Mouse (Mus musculus): ENCODE measurements around the gene Cenpv. TPM values are rescaled to one million over a fixed set of nuclear protein-coding genes. Genes with fewer than 3 reads are reported as not detected.

Gene Cenpv
- total and polyA plus RNA-seq, 3 experiments = 149 to 2,878 (median 178) TPM

DNA sequence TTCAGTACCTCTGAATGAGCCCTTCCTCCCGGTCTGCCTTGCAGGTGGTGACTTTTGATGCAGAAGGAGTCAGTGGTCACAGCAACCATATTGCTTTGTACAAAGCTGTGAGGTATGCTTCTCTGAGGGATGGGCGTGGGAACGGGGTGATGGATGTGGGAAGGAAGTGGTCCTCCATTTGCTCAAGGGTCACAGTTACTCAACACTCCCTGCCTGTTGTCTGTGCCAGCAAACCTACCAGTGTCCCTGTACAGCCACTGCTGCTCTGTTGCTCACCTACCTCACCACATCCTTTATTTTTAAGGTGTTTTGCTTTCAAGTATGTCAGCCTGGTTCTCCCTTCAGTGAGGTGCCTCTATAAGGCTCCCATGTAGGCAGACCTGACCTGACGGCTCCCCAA lies 31.4 kb downstream of the Cenpv start:
- H3K36me3 ChIP-seq (ENCODE audit: control insufficient read depth in 1 of 2, insufficient read depth in 2 of 2, low read length in 2 of 2) = no peaks in the 10 kb centered on the region
- no peak overlapping the region for H3K4me3 ChIP-seq (ENCODE audit: control insufficient read depth in 1 of 2, insufficient read depth in 1 of 2, low read depth in 2 of 2, low read length in 2 of 2)

DNA sequence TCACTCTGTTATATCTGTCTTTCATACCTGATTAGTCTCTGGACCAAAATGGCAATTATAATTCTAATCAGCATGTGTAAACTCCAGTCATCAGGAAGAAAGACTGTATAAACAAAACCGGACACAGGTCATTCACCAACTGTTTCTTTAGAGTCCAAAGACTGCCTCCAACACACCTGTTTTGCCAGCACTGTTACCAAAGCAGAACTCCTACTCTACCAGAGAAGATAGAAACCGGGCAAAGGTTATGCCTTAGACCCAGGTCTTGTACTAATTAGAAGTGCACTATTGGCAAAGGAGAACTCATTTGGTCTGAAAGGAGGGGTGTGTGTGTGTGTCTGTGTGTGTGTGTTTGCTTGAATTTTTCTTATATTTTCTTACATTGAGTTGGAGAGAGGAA lies 38.5 kb downstream of the Cenpv start:
- H3K4me3 ChIP-seq (ENCODE audit: control insufficient read depth in 1 of 2, insufficient read depth in 1 of 2, low read depth in 2 of 2, low read length in 2 of 2) = no peak overlapping the region

More for the DNA sequence above, 31.4 kb downstream of the Cenpv start:
- Histone ChIP-seq H3K4me1 (ENCODE audit: control insufficient read depth in 1 of 2, insufficient read depth in 2 of 2, low read length in 2 of 2) (no peaks in the 10 kb centered on the region), H3K9me3 (replicated peaks; ENCODE audit: insufficient read depth, low read length) (no peaks in the 10 kb centered on the region), H3K79me2 (ENCODE audit: control insufficient read depth, insufficient read depth, low read length, poor library complexity) (no peaks in the 10 kb centered on the region), H3K27me3 (ENCODE audit: control insufficient read depth in 1 of 2, insufficient read depth in 2 of 2, low read length in 2 of 2) (no peaks in the 10 kb centered on the region), H3K9ac (ENCODE audit: control insufficient read depth, low read depth, low read length, poor library complexity, severe bottlenecking) (no peak overlapping the region), H3K27ac (ENCODE audit: control insufficient read depth, low read depth, low read length) (no peak overlapping the region)
- DNase-seq (ENCODE audit: low read depth, low spot score) = no peak
- TF ChIP-seq MAZ (IDR thresholded peaks at IDR 0.05; ENCODE audit: low read depth, low read length) (no peak), CTCF (IDR thresholded peaks at IDR 0.05 in 2 of 3, conservative IDR thresholded peaks at IDR 0.05 in 1 of 3; ENCODE audit: control insufficient read depth in 1 of 3, insufficient read depth in 1 of 3, low read depth in 2 of 3, low read length in 3 of 3, poor library complexity in 1 of 3, severe bottlenecking in 1 of 3) (no peak), GABPA (IDR thresholded peaks at IDR 0.05; ENCODE audit: low read depth, low read length) (no peak), MEF2A (IDR thresholded peaks at IDR 0.05; ENCODE audit: extremely low read depth, insufficient replicate concordance, low read depth, low read length, poor library complexity, severe bottlenecking) (no peak), NELFE (IDR thresholded peaks at IDR 0.05; ENCODE audit: low read depth, low read length) (no peak), MAX (IDR thresholded peaks at IDR 0.05; ENCODE audit: low read length) (no peak), JUND (IDR thresholded peaks at IDR 0.05; ENCODE audit: low read depth, low read length) (no peak), ZKSCAN1 (IDR thresholded peaks at IDR 0.05; ENCODE audit: low read depth, low read length) (no peak), RAD21 (IDR thresholded peaks at IDR 0.05; ENCODE audit: low read depth, low read length) (no peak), ZMIZ1 (IDR thresholded peaks at IDR 0.05; ENCODE audit: low read depth, low read length) (no peak), MYB (IDR thresholded peaks at IDR 0.05; ENCODE audit: low read depth, low read length) (no peak), UBTF (IDR thresholded peaks at IDR 0.05; ENCODE audit: borderline replicate concordance, insufficient read depth, low read depth, low read length) (no peak), ZC3H11A (IDR thresholded peaks at IDR 0.05; ENCODE audit: low read depth, low read length) (no peak), NRF1 (IDR thresholded peaks at IDR 0.05; ENCODE audit: insufficient read depth, low read depth, low read length, poor library complexity, severe bottlenecking) (no peak), E2F4 (IDR thresholded peaks at IDR 0.05; ENCODE audit: borderline replicate concordance, low read depth, low read length) (no peak), CHD2 (IDR thresholded peaks at IDR 0.05; ENCODE audit: low read length) (no peak)

More for the DNA sequence above, 38.5 kb downstream of the Cenpv start:
- Histone ChIP-seq H3K27me3 (ENCODE audit: control insufficient read depth in 1 of 2, insufficient read depth in 2 of 2, low read length in 2 of 2) (no peaks in the 10 kb centered on the region), H3K9me3 (replicated peaks; ENCODE audit: insufficient read depth, low read length) (no peaks in the 10 kb centered on the region), H3K9ac (ENCODE audit: control insufficient read depth, low read depth, low read length, poor library complexity, severe bottlenecking) (no peak overlapping the region), H3K79me2 (ENCODE audit: control insufficient read depth, insufficient read depth, low read length, poor library complexity) (no peaks in the 10 kb centered on the region), H3K4me1 (ENCODE audit: control insufficient read depth in 1 of 2, insufficient read depth in 2 of 2, low read length in 2 of 2) (no peaks in the 10 kb centered on the region), H3K36me3 (ENCODE audit: control insufficient read depth in 1 of 2, insufficient read depth in 2 of 2, low read length in 2 of 2) (no peaks in the 10 kb centered on the region), H3K27ac (ENCODE audit: control insufficient read depth, low read depth, low read length) (no peak overlapping the region)
- no peak for DNase-seq (ENCODE audit: low read depth, low spot score)
- TF ChIP-seq HCFC1 (IDR thresholded peaks at IDR 0.05; ENCODE audit: low read depth, low read length) = no peak
- TF ChIP-seq MYC (IDR thresholded peaks at IDR 0.05; ENCODE audit: low read depth, low read length) = no peak
- TF ChIP-seq RCOR1 (IDR thresholded peaks at IDR 0.05; ENCODE audit: low read depth, low read length) = no peak
- TF ChIP-seq MAFK (IDR thresholded peaks at IDR 0.05; ENCODE audit: borderline replicate concordance, low read depth, low read length) = no peak
- no peak for TF ChIP-seq MXI1 (IDR thresholded peaks at IDR 0.05; ENCODE audit: low read depth, low read length)
- no peak for TF ChIP-seq SIN3A (IDR thresholded peaks at IDR 0.05; ENCODE audit: low read length)
- TF ChIP-seq TAL1 (IDR thresholded peaks at IDR 0.05; ENCODE audit: low read length) = no peak
- TF ChIP-seq ZKSCAN1 (IDR thresholded peaks at IDR 0.05; ENCODE audit: low read depth, low read length) = no peak
- TF ChIP-seq GATA1 (IDR thresholded peaks at IDR 0.05; ENCODE audit: low read depth, low read length) = no peak

Data from MEL (cell line).